Mouse (Mus musculus) MEL (cell line): Measurements from ENCODE around the gene Lrrc34. TPM values are rescaled to one million over a fixed set of nuclear protein-coding genes. Genes with fewer than 3 reads are reported as not detected.

Source experiments
- DNase-seq: peaks from one replicate; pipeline ENCODE4 v3.0.0; 2011; ENCODE audit warnings: low read depth, low spot score
- H3K27ac ChIP-seq: 2 replicates; pipeline ENCODE4 v1.5.1; 2012; ENCODE audit warnings: low read depth, mild to moderate bottlenecking, control low read depth, low read length, moderate library complexity; ENCODE audit not compliant: control insufficient read depth
- H3K27me3 ChIP-seq, 2 experiments: fragments of 150-350 bp in 1 of 2; sonication (generic) in 1 of 2; 2 replicates each; pipeline ENCODE4 v1.6.1; 2012; ENCODE audit warnings: low read length in 2 of 2, mild to moderate bottlenecking in 2 of 2, improper control_type of control experiment in 1 of 2, moderate library complexity in 1 of 2; ENCODE audit not compliant: insufficient read depth in 2 of 2, control insufficient read depth in 1 of 2
- H3K36me3 ChIP-seq, 2 experiments: 2 replicates each; pipeline ENCODE4 v1.6.1; 2012 to 2014; ENCODE audit warnings: low read length in 2 of 2, improper control_type of control experiment in 1 of 2, inconsistent platforms in 1 of 2, mild to moderate bottlenecking in 1 of 2; ENCODE audit not compliant: insufficient read depth in 2 of 2, control insufficient read depth in 1 of 2
- H3K4me1 ChIP-seq, 2 experiments: fragments of 150-350 bp in 1 of 2; sonication (generic) in 1 of 2; 2 replicates each; pipeline ENCODE4 v1.6.1; 2012; ENCODE audit warnings: low read length in 2 of 2, improper control_type of control experiment in 1 of 2, mild to moderate bottlenecking in 1 of 2; ENCODE audit not compliant: insufficient read depth in 2 of 2, control insufficient read depth in 1 of 2
- H3K4me3 ChIP-seq, 2 experiments: fragments of 150-350 bp in 1 of 2; sonication (generic) in 1 of 2; 2 replicates each; pipeline ENCODE4 v1.5.1; 2012; ENCODE audit warnings: low read depth in 2 of 2, low read length in 2 of 2, mild to moderate bottlenecking in 2 of 2, moderate library complexity in 2 of 2, control low read depth in 1 of 2, improper control_type of control experiment in 1 of 2; ENCODE audit not compliant: control insufficient read depth in 1 of 2, insufficient read depth in 1 of 2
- H3K79me2 ChIP-seq: 2 replicates; pipeline ENCODE4 v1.6.1; 2012; ENCODE audit warnings: mild to moderate bottlenecking, low read length, moderate library complexity; ENCODE audit not compliant: control insufficient read depth, poor library complexity, insufficient read depth
- H3K9ac ChIP-seq: 2 replicates; pipeline ENCODE4 v1.6.1; 2012; ENCODE audit warnings: low read depth, mild to moderate bottlenecking, control low read depth, low read length, moderate library complexity; ENCODE audit not compliant: control insufficient read depth, poor library complexity, severe bottlenecking
- H3K9me3 ChIP-seq: fragments of 150-350 bp; sonication (generic); replicated peaks from 2 replicates; pipeline ENCODE4 v1.6.1; 2012; ENCODE audit warnings: mild to moderate bottlenecking, low read length, improper control_type of control experiment, moderate library complexity; ENCODE audit not compliant: insufficient read depth
- CHD2 ChIP-seq: IDR thresholded peaks from 2 replicates; pipeline ENCODE4 v1.6.1; 2011; ENCODE audit warnings: low read length, improper control_type of control experiment
- CTCF ChIP-seq, 3 experiments: IDR thresholded peaks in 2 of 3; conservative IDR thresholded peaks in 1 of 3; 2 replicates each; pipeline ENCODE4 v1.5.1; 2011 to 2012; ENCODE audit warnings: low read length in 3 of 3, low read depth in 2 of 3, mild to moderate bottlenecking in 2 of 3, improper control_type of control experiment in 1 of 3, inconsistent platforms in 1 of 3, mixed read lengths in 1 of 3, moderate library complexity in 1 of 3; ENCODE audit not compliant: control insufficient read depth in 1 of 3, insufficient read depth in 1 of 3, poor library complexity in 1 of 3, severe bottlenecking in 1 of 3
- E2F4 ChIP-seq: IDR thresholded peaks from 2 replicates; pipeline ENCODE4 v1.6.1; 2011; ENCODE audit warnings: low read depth, low read length, improper control_type of control experiment, borderline replicate concordance
- ELF1 ChIP-seq: IDR thresholded peaks from 2 replicates; pipeline ENCODE4 v1.6.1; 2014; ENCODE audit warnings: low read depth, mild to moderate bottlenecking, inconsistent platforms, low read length, improper control_type of control experiment, moderate library complexity
- EP300 ChIP-seq, 2 experiments: IDR thresholded peaks; 2 replicates each; pipeline ENCODE4 v1.6.1; 2011; ENCODE audit warnings: improper control_type of control experiment in 2 of 2, low read length in 2 of 2, low read depth in 1 of 2, mild to moderate bottlenecking in 1 of 2
- GABPA ChIP-seq: IDR thresholded peaks from 2 replicates; pipeline ENCODE4 v1.6.1; 2012; ENCODE audit warnings: low read depth, mild to moderate bottlenecking, inconsistent platforms, low read length, improper control_type of control experiment, moderate library complexity
- GATA1 ChIP-seq: IDR thresholded peaks from 2 replicates; pipeline ENCODE4 v1.6.1; 2011; ENCODE audit warnings: low read depth, low read length, improper control_type of control experiment
- HCFC1 ChIP-seq: IDR thresholded peaks from 2 replicates; pipeline ENCODE4 v1.6.1; 2012; ENCODE audit warnings: low read depth, mild to moderate bottlenecking, inconsistent platforms, low read length, improper control_type of control experiment, moderate library complexity
- JUND ChIP-seq: IDR thresholded peaks from 2 replicates; pipeline ENCODE4 v1.6.1; 2011; ENCODE audit warnings: low read depth, mild to moderate bottlenecking, improper control_type of control experiment, low read length
- MYC ChIP-seq: IDR thresholded peaks from 2 replicates; pipeline ENCODE4 v1.6.1; 2011; ENCODE audit warnings: low read depth, mild to moderate bottlenecking, low read length, improper control_type of control experiment, moderate library complexity
- NELFE ChIP-seq: IDR thresholded peaks from 2 replicates; pipeline ENCODE4 v1.6.1; 2011; ENCODE audit warnings: low read depth, low read length, improper control_type of control experiment
- POLR2A ChIP-seq, 2 experiments: IDR thresholded peaks; 2 replicates each; pipeline ENCODE4 v1.6.1; 2011 to 2012; ENCODE audit warnings: low read length in 2 of 2, mild to moderate bottlenecking in 2 of 2, control low read depth in 1 of 2, improper control_type of control experiment in 1 of 2, low read depth in 1 of 2, moderate library complexity in 1 of 2; ENCODE audit not compliant: control insufficient read depth in 1 of 2, insufficient read depth in 1 of 2, poor library complexity in 1 of 2
- RAD21 ChIP-seq: IDR thresholded peaks from 2 replicates; pipeline ENCODE4 v1.6.1; 2011; ENCODE audit warnings: mild to moderate bottlenecking, low read depth, low read length, improper control_type of control experiment
- SMC3 ChIP-seq: IDR thresholded peaks from 2 replicates; pipeline ENCODE4 v1.6.1; 2011; ENCODE audit warnings: low read depth, low read length, improper control_type of control experiment
- TBP ChIP-seq: IDR thresholded peaks from 2 replicates; pipeline ENCODE4 v1.8.0; 2011; ENCODE audit warnings: low read depth, low read length, improper control_type of control experiment
- UBTF ChIP-seq: IDR thresholded peaks from 2 replicates; pipeline ENCODE4 v1.6.1; 2012; ENCODE audit warnings: low read depth, mild to moderate bottlenecking, inconsistent platforms, low read length, improper control_type of control experiment, moderate library complexity, borderline replicate concordance; ENCODE audit not compliant: insufficient read depth
- USF1 ChIP-seq: IDR thresholded peaks from 2 replicates; pipeline ENCODE4 v1.6.1; 2014; ENCODE audit warnings: low read depth, mild to moderate bottlenecking, inconsistent platforms, low read length, improper control_type of control experiment, moderate library complexity
- ZC3H11A ChIP-seq: IDR thresholded peaks from 2 replicates; pipeline ENCODE4 v1.6.1; 2012; ENCODE audit warnings: low read depth, mild to moderate bottlenecking, inconsistent platforms, low read length, improper control_type of control experiment
- ZMIZ1 ChIP-seq: IDR thresholded peaks from 2 replicates; pipeline ENCODE4 v1.6.1; 2012; ENCODE audit warnings: low read depth, mild to moderate bottlenecking, inconsistent platforms, low read length, improper control_type of control experiment, moderate library complexity
- polyA plus RNA-seq, 2 experiments: library from polyadenylated mRNA; stranded (reverse) in 1 of 2; unstranded in 1 of 2; fragments of >175 nt in 1 of 2; fragments of >200 nt in 1 of 2; gene quantifications; 2 replicates each; pipeline versions ENCODE4 v1.2.1 to v1.2.4; 2012; ENCODE audit warnings: low replicate concordance in 2 of 2, low read depth in 1 of 2; ENCODE audit not compliant: insufficient read length in 2 of 2, insufficient read depth in 1 of 2, missing spikeins in 1 of 2
- total RNA-seq: library from RNA; depleted of rRNA; stranded (reverse); fragments of 300-350 nt; gene quantifications from 2 replicates; pipeline ENCODE4 v1.2.3, GENCODE M21; 2012; rRNA removed

The Lrrc34 gene
- total RNA-seq = not detected in 2 replicates
- polyA plus RNA-seq = not detected

DNA sequence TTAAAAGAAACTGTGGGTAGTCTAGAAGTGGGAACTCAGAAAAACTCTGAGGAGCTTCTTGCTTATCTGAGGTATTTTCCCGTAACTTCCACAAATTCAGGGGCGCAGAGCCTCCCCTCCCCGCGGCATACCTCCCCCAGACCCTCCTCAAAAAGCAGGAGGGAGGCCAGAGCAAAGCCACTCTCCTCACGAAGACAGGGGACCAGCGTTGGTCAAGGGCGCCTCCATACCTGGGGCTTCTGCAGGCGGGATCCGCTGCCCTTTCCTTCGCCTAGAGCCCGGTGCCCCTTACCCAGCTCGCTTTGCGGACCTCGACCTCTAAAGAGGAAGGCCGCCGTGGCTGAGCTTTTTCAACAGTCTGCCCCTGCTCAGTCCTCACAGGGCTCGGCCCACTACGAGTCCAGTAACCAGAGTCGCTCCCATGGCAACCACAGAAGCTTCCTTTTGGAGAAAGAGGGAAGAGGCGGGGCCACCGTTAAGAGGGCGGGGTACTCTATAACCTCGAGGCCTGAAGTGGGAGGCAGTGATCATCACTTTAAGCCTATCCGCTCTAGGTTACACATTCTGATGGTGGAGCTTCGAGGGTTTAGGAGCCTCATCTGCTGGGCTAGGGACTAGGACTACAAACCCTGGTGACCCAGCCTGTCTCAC lies at the start of gene Lrrc34:
Gene Lrrc34, minus strand, starts transcription at position 430 of the 651 bp plus-strand sequence.
- no peaks in the 10 kb centered on the region for H3K4me1 ChIP-seq
- H3K4me3 ChIP-seq = no peak within 1 kb of the TSS
- H3K27ac ChIP-seq = no peak within 1 kb of the TSS
- TF ChIP-seq E2F4 = no peak
- no peak for TF ChIP-seq UBTF
- TF ChIP-seq CHD2 = no peak
- no peak for TF ChIP-seq GABPA
- TF ChIP-seq GATA1 = no peak
- TF ChIP-seq JUND = no peak
- no peak for TF ChIP-seq TBP
- TF ChIP-seq ZMIZ1 = no peak
- no peak for TF ChIP-seq CTCF (IDR thresholded peaks at IDR 0.05 in 2 of 3, conservative IDR thresholded peaks at IDR 0.05 in 1 of 3; ENCODE audit: control insufficient read depth in 1 of 3, insufficient read depth in 1 of 3, low read depth in 2 of 3, low read length in 3 of 3, poor library complexity in 1 of 3, severe bottlenecking in 1 of 3)
- no peak for TF ChIP-seq MYC
- TF ChIP-seq ELF1 = no peak
- no peak for TF ChIP-seq RAD21
- TF ChIP-seq, all 39 proteins: peak for 0
- H3K36me3 ChIP-seq = no peaks in the 10 kb centered on the region
- no peaks in the 10 kb centered on the region for H3K9me3 ChIP-seq
- no peaks in the 10 kb centered on the region; a peak in 1 of 4 replicates for H3K27me3 ChIP-seq
- no peaks in the 10 kb centered on the region for H3K79me2 ChIP-seq
- H3K9ac ChIP-seq = no peak within 1 kb of the TSS
- DNase-seq = peak; percentile 17

DNA sequence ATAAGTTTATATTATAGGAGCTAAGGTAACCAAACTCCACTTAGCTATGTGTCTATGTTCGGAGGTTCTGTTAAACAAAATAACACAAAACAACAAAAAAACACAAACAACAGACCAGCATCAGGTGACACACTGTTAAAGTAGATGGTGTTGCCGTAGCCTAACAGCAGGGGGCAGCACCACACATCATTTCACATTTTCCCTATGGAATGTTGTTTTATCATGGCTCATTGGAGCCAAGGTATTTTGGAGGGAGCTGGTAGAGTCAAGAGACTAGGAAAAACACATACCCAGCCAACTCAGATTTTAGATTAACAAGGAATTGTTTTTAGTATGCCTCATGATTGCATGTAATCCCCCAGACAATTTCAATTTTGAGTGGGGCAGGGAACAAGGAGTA lies 48.7 kb upstream of the Lrrc34 start:
- no peaks in the 10 kb centered on the region for H3K79me2 ChIP-seq
- H3K9me3 ChIP-seq = no peaks in the 10 kb centered on the region
- H3K36me3 ChIP-seq = no peaks in the 10 kb centered on the region
- no peak overlapping the region for H3K4me3 ChIP-seq
- H3K4me1 ChIP-seq = no peaks in the 10 kb centered on the region
- H3K27me3 ChIP-seq = no peaks in the 10 kb centered on the region
- no peak overlapping the region for H3K27ac ChIP-seq
- no peak overlapping the region for H3K9ac ChIP-seq
- peak; percentile 74 to 90 (median 85) for TF ChIP-seq CTCF (IDR thresholded peaks at IDR 0.05 in 2 of 3, conservative IDR thresholded peaks at IDR 0.05 in 1 of 3; ENCODE audit: control insufficient read depth in 1 of 3, insufficient read depth in 1 of 3, low read depth in 2 of 3, low read length in 3 of 3, poor library complexity in 1 of 3, severe bottlenecking in 1 of 3)
- no peak for TF ChIP-seq ZMIZ1
- no peak for TF ChIP-seq HCFC1
- TF ChIP-seq NELFE = no peak
- peak; percentile 77 for TF ChIP-seq RAD21
- TF ChIP-seq EP300 (IDR thresholded peaks at IDR 0.05; ENCODE audit: low read depth in 1 of 2, low read length in 2 of 2) = no peak
- TF ChIP-seq E2F4 = no peak
- peak; percentile 68 for TF ChIP-seq ZC3H11A
- no peak for TF ChIP-seq GABPA
- TF ChIP-seq USF1 = peak; percentile 61; the same call in 1 of the 2 replicates
- peak; percentile 89 for TF ChIP-seq SMC3
- no peak for TF ChIP-seq POLR2A (IDR thresholded peaks at IDR 0.05; ENCODE audit: control insufficient read depth in 1 of 2, insufficient read depth in 1 of 2, low read depth in 1 of 2, low read length in 2 of 2, poor library complexity in 1 of 2)
- no peak for TF ChIP-seq MYC
- DNase-seq = peak; percentile 25
